Mouse (Mus musculus): ENCODE data around the gene Gsx2.

The Gsx2 gene

DNA sequence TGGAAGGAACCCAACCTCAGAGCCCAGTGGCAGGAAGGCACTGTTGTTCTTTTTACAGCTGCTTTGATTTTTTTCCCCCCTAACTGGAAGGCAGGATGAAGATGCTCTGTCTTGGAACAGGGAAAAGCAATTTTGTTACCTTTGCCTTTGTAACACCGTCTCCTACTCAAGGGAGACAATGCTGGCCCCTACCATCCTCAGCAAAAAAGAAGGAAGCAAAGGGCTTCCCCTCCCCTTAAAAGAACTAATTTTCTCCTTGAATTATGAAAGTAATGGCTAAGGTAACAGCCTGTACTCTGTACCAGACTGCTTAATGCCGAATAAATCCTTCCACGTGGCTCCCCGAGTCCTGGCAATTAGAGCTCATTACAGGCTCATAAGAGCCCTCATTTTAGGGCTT, 2.9 kb upstream of the Gsx2 start:
- TF ChIP-seq GATA4 (IDR thresholded peaks at IDR 0.05; ENCODE audit: insufficient replicate concordance, low read length): no peak

- TF ChIP-seq GATA4 (IDR thresholded peaks at IDR 0.05; ENCODE audit: insufficient replicate concordance, low read length): no peak
Measured at GRCm38 (mm10) chr5:75073167-75073566, 2.2 kb upstream of the Gsx2 start.

DNA sequence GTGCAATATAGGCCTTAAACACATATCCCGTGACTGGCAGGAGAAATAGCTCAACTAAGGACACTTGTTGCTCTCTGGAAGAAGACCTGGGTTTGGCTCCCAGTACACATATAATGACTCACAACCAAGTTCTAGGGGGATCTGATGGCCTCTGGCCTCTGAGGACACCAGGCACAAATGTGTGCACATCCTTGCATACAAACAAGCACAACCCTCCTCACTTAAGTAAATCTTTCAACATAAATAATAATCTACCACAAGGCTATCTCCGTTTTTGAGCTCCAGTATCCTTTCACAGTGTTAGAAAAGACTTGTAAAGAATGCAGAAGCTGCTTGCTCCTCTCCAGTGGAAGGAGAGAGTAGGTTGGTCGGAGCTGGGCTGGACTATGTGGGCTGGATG, 1.7 kb upstream of the Gsx2 start:
- TF ChIP-seq GATA4 (IDR thresholded peaks at IDR 0.05; ENCODE audit: insufficient replicate concordance, low read length): no peak

DNA sequence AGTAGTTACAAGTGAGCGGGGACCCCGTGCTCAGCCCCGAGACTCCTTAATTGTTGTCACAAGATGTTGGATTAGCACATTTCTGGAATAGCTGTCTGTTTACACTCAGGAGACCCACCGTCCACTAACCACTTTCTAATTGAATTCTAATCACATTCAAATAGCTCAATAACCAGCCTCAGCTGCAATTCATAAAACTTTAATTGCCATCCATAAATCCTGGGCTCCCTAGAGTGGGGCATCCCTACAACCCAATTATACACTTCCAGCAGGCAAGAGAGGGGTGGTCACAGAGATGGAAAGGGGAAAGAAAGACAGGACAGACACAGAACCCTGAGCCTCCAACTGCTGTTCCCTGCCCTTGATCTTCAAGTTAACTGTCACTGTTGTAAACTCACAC, 1.3 kb upstream of the Gsx2 start:
- no peak for TF ChIP-seq GATA4 (IDR thresholded peaks at IDR 0.05; ENCODE audit: insufficient replicate concordance, low read length)

- TF ChIP-seq GATA4 (IDR thresholded peaks at IDR 0.05; ENCODE audit: insufficient replicate concordance, low read length): no peak
Measured at GRCm38 (mm10) chr5:75074537-75075382, 641 bp upstream of the Gsx2 start.

DNA sequence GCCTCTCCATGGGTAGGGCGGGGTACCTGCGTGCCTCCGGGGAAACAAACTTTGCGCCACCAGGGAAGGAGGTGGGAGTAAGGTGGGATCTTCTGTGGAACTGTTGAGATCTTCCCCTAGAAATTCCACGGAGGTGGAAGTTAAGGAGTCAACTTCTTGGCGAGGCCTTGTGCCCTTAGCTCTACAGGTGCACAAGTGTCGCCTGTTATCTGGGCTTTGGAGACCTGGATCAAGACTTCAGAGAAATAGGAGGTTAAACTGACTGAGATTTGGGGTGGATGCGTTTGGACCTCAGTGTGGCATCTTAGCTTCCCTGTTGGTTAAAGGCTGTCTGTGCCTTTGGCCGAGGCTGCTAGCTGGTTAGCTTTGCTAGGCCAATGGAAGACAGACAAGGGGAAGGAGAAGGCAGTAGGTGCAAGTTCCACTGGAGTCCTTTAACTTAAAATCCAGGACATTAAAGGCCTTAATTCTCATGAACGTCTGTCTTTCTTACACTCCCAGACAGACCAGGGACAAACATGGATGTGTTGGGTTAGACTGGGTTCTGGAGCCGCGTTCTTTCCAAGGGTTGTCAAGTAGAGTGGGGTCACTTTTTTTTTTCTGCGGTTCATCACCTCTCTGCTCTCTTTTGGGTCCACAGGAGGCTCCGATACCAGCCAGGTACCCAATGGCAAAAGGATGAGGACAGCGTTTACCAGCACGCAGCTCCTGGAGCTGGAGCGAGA, 1.1 kb downstream of the Gsx2 start:
- TF ChIP-seq GATA4 (IDR thresholded peaks at IDR 0.05; ENCODE audit: insufficient replicate concordance, low read length): no peak

DNA sequence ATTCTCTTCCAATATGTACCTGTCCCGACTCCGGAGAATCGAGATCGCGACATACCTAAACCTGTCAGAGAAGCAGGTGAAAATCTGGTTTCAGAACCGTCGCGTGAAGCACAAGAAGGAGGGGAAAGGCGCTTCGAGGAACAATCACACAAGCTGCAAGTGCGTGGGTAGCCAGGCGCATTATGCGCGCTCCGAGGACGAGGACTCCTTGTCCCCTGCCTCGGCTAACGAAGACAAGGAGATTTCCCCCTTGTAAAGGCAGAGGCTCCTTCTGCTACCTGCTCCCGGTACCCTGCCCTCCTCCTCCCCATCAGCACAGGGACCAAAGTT, 1.6 kb downstream of the Gsx2 start:
- no peak for TF ChIP-seq GATA4 (IDR thresholded peaks at IDR 0.05; ENCODE audit: insufficient replicate concordance, low read length)

GRCm38 (mm10) chr5:75079564-75079963, 4.2 kb downstream of the Gsx2 start:
- TF ChIP-seq GATA4 (IDR thresholded peaks at IDR 0.05; ENCODE audit: insufficient replicate concordance, low read length): no peak

DNA sequence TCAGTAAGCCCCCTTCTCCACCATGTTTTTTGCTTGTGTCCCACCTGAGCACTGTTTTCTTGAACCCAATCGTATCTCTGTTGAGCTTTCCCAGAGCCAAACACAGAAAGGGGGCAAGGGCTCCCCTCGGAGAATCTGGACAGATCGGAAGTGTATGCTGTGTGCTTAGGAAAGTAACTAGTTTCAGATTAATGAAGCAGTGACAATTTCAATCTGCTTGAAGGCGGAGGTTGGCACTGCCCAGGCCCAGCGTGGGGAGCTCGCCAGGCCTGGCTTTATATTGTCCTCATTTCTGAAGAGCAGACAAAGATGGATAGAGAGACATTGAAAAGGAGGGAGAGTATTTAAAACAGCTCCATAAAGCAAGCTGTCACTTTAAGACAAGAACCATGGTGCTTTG, 7.0 kb downstream of the Gsx2 start:
- TF ChIP-seq GATA4 (IDR thresholded peaks at IDR 0.05; ENCODE audit: insufficient replicate concordance, low read length): no peak

DNA sequence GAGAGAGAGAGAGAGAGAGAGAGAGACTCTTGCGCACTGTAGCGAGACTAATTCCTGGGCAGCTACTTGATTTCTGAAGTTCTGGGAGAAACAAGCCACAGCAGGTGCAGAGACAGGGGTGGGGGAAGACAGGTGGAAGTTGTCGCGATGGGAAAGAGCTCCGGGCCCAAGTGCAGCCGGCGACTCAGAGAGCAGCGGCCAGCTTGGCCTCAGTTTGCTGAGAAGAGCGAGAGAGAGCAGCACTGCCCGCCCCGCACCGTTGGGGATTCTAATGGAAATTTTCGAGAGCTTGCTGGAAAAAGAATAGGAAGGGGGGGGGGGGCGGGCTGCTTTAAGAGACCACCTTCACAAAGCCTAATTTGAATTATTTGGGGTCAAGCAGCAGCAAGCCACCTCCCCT, 7.7 kb downstream of the Gsx2 start:
- TF ChIP-seq GATA4 (IDR thresholded peaks at IDR 0.05; ENCODE audit: insufficient replicate concordance, low read length): no peak

- no peak for TF ChIP-seq GATA4 (IDR thresholded peaks at IDR 0.05; ENCODE audit: insufficient replicate concordance, low read length)
Measured at GRCm38 (mm10) chr5:75083591-75084392, 8.4 kb downstream of the Gsx2 start.

- no peak for TF ChIP-seq GATA4 (IDR thresholded peaks at IDR 0.05; ENCODE audit: insufficient replicate concordance, low read length)
Measured at GRCm38 (mm10) chr5:75084393-75084870, 9.0 kb downstream of the Gsx2 start.

GRCm38 (mm10) chr5:75084871-75085520, 9.6 kb downstream of the Gsx2 start:
- no peak for TF ChIP-seq GATA4 (IDR thresholded peaks at IDR 0.05; ENCODE audit: insufficient replicate concordance, low read length)

DNA sequence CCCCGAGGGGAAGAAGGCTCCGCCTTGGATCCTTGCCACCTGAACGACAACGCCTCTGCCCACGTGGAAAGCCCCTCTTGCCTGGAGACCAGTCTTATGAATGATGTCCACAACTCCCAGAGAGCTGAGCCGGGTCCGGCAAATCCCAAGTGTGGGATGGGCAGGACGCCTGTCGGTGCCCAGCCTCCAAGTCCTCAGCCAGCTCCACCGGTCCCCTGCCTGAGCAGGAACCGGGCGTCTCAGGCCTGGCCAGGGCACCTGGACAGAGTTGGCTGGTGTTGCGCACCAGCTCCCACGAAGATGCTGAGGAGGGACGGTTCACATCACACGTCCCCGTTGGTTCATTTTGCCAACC, 10.1 kb downstream of the Gsx2 start:
- no peak for TF ChIP-seq GATA4 (IDR thresholded peaks at IDR 0.05; ENCODE audit: insufficient replicate concordance, low read length)

- no peak for TF ChIP-seq GATA4 (IDR thresholded peaks at IDR 0.05; ENCODE audit: insufficient replicate concordance, low read length)
Measured at GRCm38 (mm10) chr5:75085906-75086305, 10.5 kb downstream of the Gsx2 start.
